Comparison of ENCODE assay signal across 10 mouse cellular contexts in genomic region chr9:73045711-73046110, GRCm38 (mm10). TPM values are rescaled to one million over a fixed set of nuclear protein-coding genes. Genes with fewer than 3 reads are reported as not detected.
DNase-seq lines count a peak whose midpoint lies in the region; ATAC-seq and TF ChIP-seq lines count a peak whose summit lies in the region.
"Had no signal": no experiment of that assay in that cellular context is flagged by ENCODE, and none has a peak within 500 bp of the region (broad histone marks: within the 10 kb centered on the region; RNA-seq: fewer than 3 reads in every experiment).

No protein-coding gene starts in this region.

- H3K4me1 ChIP-seq in kidney, embryonic 16.5 days (ENCODE audit: insufficient read depth, low read length) = peaks cover 7% of the 10 kb centered on the region; the same call in 1 of the 2 replicates
- peaks cover 13% of the 10 kb centered on the region for H3K4me1 ChIP-seq in hindbrain, postnatal 0 days (ENCODE audit: insufficient read depth, low read length)
- peaks cover 26% of the 10 kb centered on the region for H3K4me1 ChIP-seq in midbrain, embryonic 15.5 days

- no peaks in the 10 kb centered on the region for H3K27me3 ChIP-seq in kidney, embryonic 16.5 days (ENCODE audit: insufficient read depth, low read length)
- no peaks in the 10 kb centered on the region for H3K27me3 ChIP-seq in hindbrain, postnatal 0 days (ENCODE audit: insufficient read depth, low read length)
- no peaks in the 10 kb centered on the region for H3K27me3 ChIP-seq in midbrain, embryonic 15.5 days (replicated peaks)

- H3K27ac ChIP-seq in kidney, embryonic 16.5 days (ENCODE audit: low read length) = no peak overlapping the region
- H3K27ac ChIP-seq in hindbrain, postnatal 0 days = peak overlapping the region; percentile 64; the same call in 1 of the 2 replicates
- no peak overlapping the region for H3K27ac ChIP-seq in midbrain, embryonic 15.5 days
- H3K27ac ChIP-seq: midbrain, embryonic 12.5 days had no signal

- H3K9ac ChIP-seq in kidney, embryonic 16.5 days (replicated peaks; ENCODE audit: low read length) = no peak overlapping the region
- no peak overlapping the region for H3K9ac ChIP-seq in hindbrain, postnatal 0 days (replicated peaks; ENCODE audit: low read length)
- H3K9ac ChIP-seq in midbrain, embryonic 15.5 days = no peak overlapping the region

- whole genome bisulfite sequencing in kidney, embryonic 16.5 days = 64% methylated on average over 10 of the region's 10 CpGs
- WGBS in hindbrain, postnatal 0 days = 83% methylated on average over 10 of the region's 10 CpGs
- WGBS in midbrain, embryonic 15.5 days = 81% methylated on average over 10 of the region's 10 CpGs

- no peaks in the 10 kb centered on the region for H3K36me3 ChIP-seq in kidney, embryonic 16.5 days (ENCODE audit: insufficient read depth, low read length)
- H3K36me3 ChIP-seq in hindbrain, postnatal 0 days (ENCODE audit: insufficient read depth, low read length) = no peaks in the 10 kb centered on the region
- H3K36me3 ChIP-seq in midbrain, embryonic 15.5 days (replicated peaks) = no peaks in the 10 kb centered on the region
- H3K36me3 ChIP-seq: midbrain, embryonic 12.5 days had no signal

- TF ChIP-seq CTCF in hindbrain, postnatal 0 days (IDR thresholded peaks at IDR 0.05; ENCODE audit: low read depth) = no peak

- no peak overlapping the region; the same call in 1 of the 2 replicates for H3K4me3 ChIP-seq in kidney, embryonic 16.5 days (ENCODE audit: low read length)
- peak overlapping the region; percentile 50 for H3K4me3 ChIP-seq in hindbrain, postnatal 0 days (ENCODE audit: low read length)
- 0 out of 2 replicates have a peak overlapping the region, but pooled peaks have one; percentile 51 for H3K4me3 ChIP-seq in midbrain, embryonic 15.5 days

- H3K9me3 ChIP-seq in kidney, embryonic 16.5 days (ENCODE audit: low read length) = no peaks in the 10 kb centered on the region
- H3K9me3 ChIP-seq in hindbrain, postnatal 0 days (ENCODE audit: low read length) = no peaks in the 10 kb centered on the region
- no peaks in the 10 kb centered on the region for H3K9me3 ChIP-seq in midbrain, embryonic 15.5 days
- H3K9me3 ChIP-seq: midbrain, embryonic 12.5 days had no signal

- H3K4me2 ChIP-seq in kidney, embryonic 16.5 days (replicated peaks; ENCODE audit: low read depth, low read length) = peak overlapping the region; percentile 90
- H3K4me2 ChIP-seq in hindbrain, postnatal 0 days (ENCODE audit: low read depth, low read length) = peak overlapping the region; percentile 96
- H3K4me2 ChIP-seq in midbrain, embryonic 15.5 days = peak overlapping the region; percentile 94

- DNase-seq in kidney, postnatal 36 days = no peak
- no peak for DNase-seq in hindbrain, postnatal 0 days (ENCODE audit: low spot score)
- no peak for DNase-seq in adrenal gland, postnatal 10 days
- no peak for DNase-seq in right cerebral cortex, adult 2 months (ENCODE audit: low spot score in 2 of 2)
- DNase-seq in layer of hippocampus, adult 18-20 months (ENCODE audit: low spot score in 2 of 2) = no peak

- no peak for ATAC-seq in kidney, embryonic 16.5 days (ENCODE audit: low FRiP score, low TSS enrichment)
- ATAC-seq in activated CD4-positive, CD25-positive, alpha-beta regulatory T cell, adult 4 months = peak; percentile 37
- no peak for ATAC-seq in hindbrain, postnatal 0 days
- no peak for ATAC-seq in midbrain, embryonic 15.5 days (replicated peaks)

RNA-seq across cellular contexts. Expression of gene Rab27a, which starts 1.1 kb away (rescaled TPM):
- 6.0 and 6.6 TPM in 2 replicates for polyA plus RNA-seq in kidney, embryonic 16.5 days (2015; fragmentation: Nextera tagmentation; extraction: Ambion mirVana)
- 10 to 100 TPM; 33.8 to 42.7 TPM for polyA plus RNA-seq in activated CD4-positive, CD25-positive, alpha-beta regulatory T cell, adult 4 months (2017; shearing (Covaris generic))
- total RNA-seq in hindbrain, postnatal 0 days (2014; rRNA removed) = 3.6 and 5.3 TPM in 2 replicates
- 3.8 TPM in 2 replicates for polyA plus RNA-seq in hindbrain, postnatal 0 days (2015; fragmentation: Nextera tagmentation; extraction: Ambion mirVana)
- 3.1 and 3.7 TPM in 2 replicates for polyA plus RNA-seq in midbrain, embryonic 15.5 days (2015; fragmentation: Nextera tagmentation; extraction: Ambion mirVana)
- total RNA-seq in adrenal gland, postnatal 10 days (2021) = 10 to 100 TPM; 21.9 to 27.0 TPM
- 10 to 100 TPM; 12.2 to 15.4 TPM for total RNA-seq in layer of hippocampus, adult 18-20 months (2021)

RNA-seq across cellular contexts. Expression of gene Pigb, which starts 5.5 kb away (rescaled TPM):
- 15.4 and 19.9 TPM in 2 replicates for polyA plus RNA-seq in kidney, embryonic 16.5 days (2015; fragmentation: Nextera tagmentation; extraction: Ambion mirVana)
- 10 to 100 TPM; 13.0 to 15.6 TPM for polyA plus RNA-seq in activated CD4-positive, CD25-positive, alpha-beta regulatory T cell, adult 4 months (2017; shearing (Covaris generic))
- 16.4 and 20.1 TPM in 2 replicates for total RNA-seq in hindbrain, postnatal 0 days (2014; rRNA removed)
- polyA plus RNA-seq in hindbrain, postnatal 0 days (2015; fragmentation: Nextera tagmentation; extraction: Ambion mirVana) = 8.9 and 9.0 TPM in 2 replicates
- polyA plus RNA-seq in midbrain, embryonic 15.5 days (2015; fragmentation: Nextera tagmentation; extraction: Ambion mirVana) = 15.1 and 17.2 TPM in 2 replicates
- total RNA-seq in adrenal gland, postnatal 10 days (2021) = 10 to 100 TPM in 1 of 2 experiments, 1 to 10 TPM in 1; 7.6 to 12.1 TPM
- 10 to 100 TPM; 12.7 TPM for total RNA-seq in layer of hippocampus, adult 18-20 months (2021)

RNA-seq across cellular contexts. Expression of gene Khdc3, which starts 55.9 kb away (rescaled TPM):
- polyA plus RNA-seq in kidney, embryonic 16.5 days (2015; fragmentation: Nextera tagmentation; extraction: Ambion mirVana) = not detected in 2 replicates
- under 1 TPM; 0.40 to 0.46 TPM for polyA plus RNA-seq in activated CD4-positive, CD25-positive, alpha-beta regulatory T cell, adult 4 months (2017; shearing (Covaris generic))
- total RNA-seq in hindbrain, postnatal 0 days (2014; rRNA removed) = not detected in 2 replicates
- 0.21 and 0.26 TPM in 2 replicates for polyA plus RNA-seq in hindbrain, postnatal 0 days (2015; fragmentation: Nextera tagmentation; extraction: Ambion mirVana)
- 0.22 and 0.28 TPM in 2 replicates for polyA plus RNA-seq in midbrain, embryonic 15.5 days (2015; fragmentation: Nextera tagmentation; extraction: Ambion mirVana)
- total RNA-seq in adrenal gland, postnatal 10 days (2021) = under 1 TPM; 0.72 to 0.94 TPM
- total RNA-seq in layer of hippocampus, adult 18-20 months (2021) = 1 to 10 TPM; 4.0 to 4.3 TPM
- polyA plus RNA-seq: midbrain, embryonic 12.5 days had no signal

RNA-seq across cellular contexts. Expression of gene Gm20509, which starts 56.6 kb away (rescaled TPM):
- not detected in 2 replicates for polyA plus RNA-seq in kidney, embryonic 16.5 days (2015; fragmentation: Nextera tagmentation; extraction: Ambion mirVana)
- polyA plus RNA-seq in activated CD4-positive, CD25-positive, alpha-beta regulatory T cell, adult 4 months (2017; shearing (Covaris generic)) = not detected
- total RNA-seq in hindbrain, postnatal 0 days (2014; rRNA removed) = not detected in 2 replicates
- 0.18 TPM in 1 of 2 replicates, not detected in the other for polyA plus RNA-seq in hindbrain, postnatal 0 days (2015; fragmentation: Nextera tagmentation; extraction: Ambion mirVana)
- polyA plus RNA-seq in midbrain, embryonic 15.5 days (2015; fragmentation: Nextera tagmentation; extraction: Ambion mirVana) = not detected in 2 replicates
- not detected for total RNA-seq in adrenal gland, postnatal 10 days (2021)
- 1 to 10 TPM; 1.0 to 1.1 TPM for total RNA-seq in layer of hippocampus, adult 18-20 months (2021)
- total RNA-seq: heart, adult 18-20 months had no signal
- polyA plus RNA-seq: midbrain, embryonic 12.5 days had no signal
